Mouse (Mus musculus) MN1 (cell line): ENCODE results near the gene Grm7.

ENCODE experiments used
- DNase-seq: peaks from one replicate; pipeline ENCODE4 v3.0.0-alpha.2; 2016; ENCODE audit warnings: low spot score

Gene Grm7

DNA sequence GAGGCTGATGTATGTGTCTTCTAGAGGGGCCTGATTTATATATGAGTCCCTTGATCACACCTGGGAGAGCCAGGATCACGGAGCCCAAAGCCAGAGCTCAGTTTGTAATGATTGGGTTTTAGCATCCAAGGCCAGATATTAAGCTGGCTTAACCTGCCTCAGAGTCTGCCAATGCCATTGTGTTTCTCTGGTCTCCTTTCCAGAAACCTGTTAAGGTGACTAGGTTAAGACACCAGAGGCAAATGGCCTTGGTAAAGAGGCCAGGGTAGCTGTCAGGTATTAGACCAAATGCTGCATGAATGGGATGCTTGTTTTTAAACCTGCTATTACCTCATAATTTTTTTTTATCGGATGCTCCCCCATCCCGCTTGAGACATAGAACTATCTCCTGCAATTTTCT is 722.7 kb downstream of the Grm7 start:
- no peak for DNase-seq

DNA sequence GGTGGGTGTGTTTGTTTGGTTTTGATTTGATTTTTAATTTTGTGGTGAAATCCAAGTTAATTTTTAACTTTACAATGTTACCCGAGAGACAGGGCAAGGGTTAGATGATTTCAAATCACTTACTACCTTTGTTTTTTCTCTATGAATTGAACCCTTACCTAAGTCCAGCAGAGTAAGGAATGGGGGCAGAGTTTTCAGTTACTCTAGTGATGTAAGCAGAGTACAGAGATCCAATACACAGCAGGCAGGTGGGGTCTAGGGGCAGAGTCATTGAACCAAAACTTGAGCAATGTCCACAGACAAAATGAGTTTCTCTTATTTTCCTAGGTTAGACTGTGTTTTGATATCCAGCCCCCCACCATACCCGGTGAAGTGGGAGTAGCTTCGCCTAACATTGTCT is 723.2 kb downstream of the Grm7 start:
- DNase-seq: no peak

DNA sequence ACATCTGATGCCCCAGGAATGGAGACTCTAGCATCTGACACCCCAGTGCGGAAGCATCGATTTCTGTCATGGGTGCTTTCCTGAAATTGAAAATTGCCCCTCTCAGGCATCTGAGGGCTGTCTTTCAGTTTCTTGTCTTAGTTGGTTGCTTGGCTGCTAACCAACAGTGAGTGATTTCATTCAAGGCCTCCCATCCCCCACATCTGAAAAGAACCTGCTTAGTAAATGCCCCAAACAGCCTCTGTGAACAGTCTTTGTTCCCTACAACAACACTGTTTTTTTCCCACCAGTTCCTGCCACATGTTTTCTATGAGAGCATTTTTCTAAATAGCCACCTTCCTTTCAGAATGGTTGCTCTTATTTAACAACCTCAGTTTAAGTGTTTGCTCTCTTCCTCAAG is 723.6 kb downstream of the Grm7 start:
- no peak for DNase-seq

DNA sequence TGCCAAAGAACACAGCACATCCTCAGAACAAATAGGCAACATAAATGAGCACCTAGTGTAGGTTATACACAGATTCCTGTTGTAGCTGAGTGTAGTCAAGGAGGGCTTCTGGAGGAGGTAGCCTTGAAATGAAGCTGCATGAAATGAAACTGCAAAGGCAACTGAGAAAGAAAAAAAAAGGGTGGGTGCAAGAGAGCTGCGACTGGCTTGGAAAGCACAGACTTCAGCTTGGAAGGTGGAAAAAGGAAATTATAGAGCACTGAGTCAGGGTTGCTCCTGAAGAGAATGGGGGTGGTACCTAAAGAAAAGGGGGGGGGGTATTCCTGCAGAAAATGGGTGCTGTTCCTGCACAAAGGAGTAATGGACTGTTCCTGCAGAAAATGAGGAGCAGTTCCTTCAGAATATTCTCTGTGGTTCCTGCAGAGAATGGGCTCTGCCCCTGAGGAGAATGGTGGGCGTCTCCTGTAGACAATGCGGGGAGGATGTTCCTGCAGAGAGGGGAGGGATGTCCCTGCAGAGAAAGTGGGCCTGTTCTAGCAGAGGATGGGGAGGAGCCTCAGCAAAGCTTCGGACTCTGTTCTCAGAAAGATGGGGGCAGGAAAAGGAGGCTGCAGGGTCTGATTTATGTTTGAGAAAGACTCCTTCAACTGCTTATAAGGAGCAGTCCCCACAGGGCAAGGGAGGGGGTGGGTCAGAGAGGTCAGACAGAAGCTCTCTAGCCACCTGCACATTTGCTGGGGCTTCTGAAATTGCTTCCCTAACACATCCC is 726.4 kb downstream of the Grm7 start:
- no peak for DNase-seq

DNA sequence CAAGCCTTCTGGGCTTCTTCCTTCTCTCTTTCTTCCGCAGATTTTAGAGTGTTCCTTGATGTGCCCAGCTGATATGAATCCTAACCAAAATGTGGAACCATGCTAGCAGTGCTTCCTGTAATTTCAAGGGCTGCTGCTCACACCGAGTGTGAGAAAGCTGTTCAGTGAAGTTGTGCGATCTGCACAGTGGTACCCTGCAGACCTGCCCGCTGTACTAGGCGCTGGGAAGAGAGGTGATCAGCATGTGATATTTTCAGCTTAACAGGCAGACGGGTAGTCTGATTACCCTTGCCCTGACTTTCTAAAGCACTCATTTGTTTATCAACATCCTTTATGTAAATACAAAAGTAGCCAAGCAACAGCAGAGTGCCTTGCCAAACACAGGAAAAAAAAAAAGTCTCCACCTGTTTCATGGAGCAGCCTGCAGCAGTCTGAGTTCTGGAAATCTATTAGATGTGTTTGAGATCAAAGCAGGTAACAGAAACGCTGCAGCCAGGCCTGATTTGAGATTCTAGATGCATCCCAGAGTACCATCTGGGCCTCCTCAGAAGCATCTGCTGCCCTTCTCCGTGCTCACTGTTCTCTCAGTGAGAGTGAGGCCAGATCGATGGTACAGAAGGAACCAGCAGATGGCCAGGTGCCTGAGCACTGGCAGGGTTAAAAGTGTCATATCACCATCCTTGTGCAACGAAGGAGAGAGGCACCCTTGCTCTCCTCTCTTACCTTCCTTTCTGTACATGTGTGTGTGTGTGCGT is 727.4 kb downstream of the Grm7 start:
- no peak for DNase-seq

DNA sequence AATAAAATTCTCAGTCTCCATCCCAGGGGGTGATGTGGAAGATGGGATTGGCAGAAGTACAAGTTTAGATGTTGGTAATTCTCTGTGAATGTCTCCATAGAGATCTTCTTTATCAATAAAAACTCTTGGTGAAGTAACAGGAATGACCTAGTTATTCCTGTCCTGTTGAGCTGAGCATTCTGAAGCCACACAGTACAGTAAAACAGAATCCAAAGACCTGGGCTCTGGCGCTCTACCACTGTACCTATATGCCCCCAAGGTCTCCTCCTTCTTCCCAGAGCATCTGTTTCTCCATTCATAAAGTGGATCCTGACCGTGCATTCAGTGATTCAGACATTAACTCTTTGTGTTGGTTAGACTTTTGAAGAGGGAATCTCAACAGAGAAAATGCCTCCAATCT is 735.3 kb downstream of the Grm7 start:
- DNase-seq: no peak

DNA sequence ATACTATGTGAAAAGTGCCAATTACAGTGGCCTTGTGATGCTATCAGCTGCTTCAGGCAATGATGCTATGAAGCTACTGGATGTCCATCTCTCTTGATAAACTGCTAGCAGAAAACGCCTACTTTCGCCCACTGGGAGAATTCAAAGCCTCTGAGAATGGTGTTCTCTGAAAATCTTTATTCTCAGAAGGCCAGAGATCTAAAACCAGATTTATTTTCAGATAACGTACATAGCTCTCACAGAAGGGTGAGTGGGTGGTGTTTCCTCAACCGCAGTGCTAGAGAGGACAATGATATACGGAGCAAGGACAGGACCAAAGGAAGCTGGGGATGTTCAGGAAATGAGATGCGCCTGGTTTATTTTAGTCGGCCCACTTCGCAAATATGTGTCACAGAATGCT is 763.4 kb downstream of the Grm7 start:
- DNase-seq: no peak

DNA sequence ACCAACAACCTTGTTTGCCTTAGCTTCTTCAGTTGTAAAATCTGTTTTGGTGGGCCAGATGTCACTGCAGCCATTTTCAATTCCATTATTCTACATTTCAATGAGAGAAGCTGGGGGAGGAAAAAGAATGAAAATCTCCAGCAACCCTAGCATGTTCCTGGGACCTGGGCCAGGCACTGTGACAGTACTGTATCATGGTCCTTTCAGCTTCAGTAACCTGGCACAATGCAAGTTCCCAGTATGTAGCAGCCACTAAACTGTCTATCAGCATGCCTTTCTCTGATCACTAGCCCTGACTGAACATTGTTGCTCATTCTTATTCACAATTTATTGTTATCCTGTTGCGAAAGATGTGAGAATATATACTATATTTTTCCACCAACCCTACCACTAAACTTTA is 779.4 kb downstream of the Grm7 start:
- DNase-seq: no peak

DNA sequence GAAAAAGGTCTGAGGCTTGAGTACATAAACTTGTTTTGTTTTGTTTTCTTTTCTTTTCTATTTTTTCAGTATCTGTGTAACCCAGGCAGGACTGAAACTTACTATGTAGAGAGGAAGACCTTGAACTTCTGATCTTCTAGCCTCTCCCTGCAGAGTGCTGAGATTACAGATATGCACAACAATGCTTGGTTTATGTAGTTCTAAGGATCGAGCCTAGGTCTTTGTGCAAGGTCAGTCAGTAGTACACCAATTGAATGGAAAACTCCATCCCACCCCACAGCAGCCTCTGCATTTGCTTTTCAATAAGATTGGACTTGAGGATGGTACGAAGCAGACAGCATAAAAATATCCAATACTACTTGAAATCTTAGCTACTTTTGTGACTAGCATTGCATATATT is 800.8 kb downstream of the Grm7 start:
- no peak for DNase-seq

DNA sequence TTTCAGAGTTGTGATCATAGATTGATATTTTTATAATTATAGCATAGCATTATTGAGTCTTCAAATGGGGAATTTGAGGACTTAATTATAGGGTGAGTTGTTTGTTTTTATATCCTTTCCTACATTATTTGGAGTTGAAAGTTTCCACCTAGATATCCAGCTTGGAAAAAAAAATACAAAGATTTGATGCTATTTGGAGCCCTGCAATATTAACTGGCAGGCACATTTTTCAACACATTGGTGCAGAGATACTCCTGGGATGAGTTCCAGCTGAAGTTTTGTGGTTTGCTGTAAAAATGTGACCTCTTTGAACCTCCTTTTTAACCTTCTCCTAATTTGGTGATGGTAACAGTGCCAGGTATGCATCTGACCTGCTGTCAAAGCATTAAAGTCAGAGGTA is 802.5 kb downstream of the Grm7 start:
- no peak for DNase-seq

DNA sequence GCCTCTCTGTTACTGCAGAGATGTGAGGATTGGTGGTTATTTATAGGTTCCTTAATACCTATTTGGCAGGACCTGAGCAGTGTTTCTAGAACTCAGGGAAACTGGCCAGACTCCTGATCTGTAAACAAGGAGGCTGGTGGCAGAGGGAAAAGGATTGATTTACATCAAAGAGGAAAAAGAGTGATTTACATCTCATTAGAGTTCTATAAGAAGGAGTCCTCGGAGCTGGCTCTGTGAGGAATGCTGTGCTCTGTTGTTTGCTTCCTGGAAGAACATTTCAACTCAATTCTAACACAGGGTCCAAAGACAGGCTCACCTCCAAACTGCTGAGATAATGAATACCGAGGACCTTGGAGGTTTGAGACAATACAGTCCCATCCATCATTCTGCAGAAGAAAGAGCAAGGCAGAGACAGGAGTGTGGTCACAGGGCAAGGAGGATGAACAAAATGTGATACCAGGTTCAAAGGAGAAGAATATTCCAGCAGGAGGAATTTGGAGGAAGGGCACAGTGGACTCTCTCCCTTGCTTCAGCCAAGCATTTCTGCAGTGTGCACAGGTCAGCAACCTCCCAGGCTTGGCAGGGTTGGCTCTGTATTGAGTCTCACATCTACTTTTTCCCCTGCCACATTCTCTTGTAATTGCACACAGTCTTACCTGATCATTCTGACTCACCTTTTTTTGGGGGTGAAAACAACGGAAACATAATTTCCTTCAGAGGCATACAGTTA is 803.8 kb downstream of the Grm7 start:
- no peak for DNase-seq

DNA sequence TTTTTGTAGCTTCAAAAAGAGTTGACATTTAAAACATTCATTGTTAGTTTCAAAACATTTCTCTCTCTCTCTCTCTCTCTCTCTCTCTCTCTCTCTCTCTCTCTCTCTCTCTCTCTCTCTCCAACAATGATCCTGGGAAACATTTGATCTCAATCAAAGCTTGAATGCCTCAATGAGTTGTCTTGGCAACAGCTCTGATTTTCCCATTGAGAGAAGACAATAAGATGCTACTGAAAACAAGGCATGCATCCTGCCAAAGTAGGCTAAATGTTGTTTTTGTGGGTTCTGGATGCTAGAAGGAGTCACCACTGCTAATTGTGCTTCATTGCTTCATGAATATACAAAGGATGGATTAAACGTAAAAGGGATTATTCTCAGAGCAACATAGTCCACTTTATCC is 836.5 kb downstream of the Grm7 start:
- no peak for DNase-seq

DNA sequence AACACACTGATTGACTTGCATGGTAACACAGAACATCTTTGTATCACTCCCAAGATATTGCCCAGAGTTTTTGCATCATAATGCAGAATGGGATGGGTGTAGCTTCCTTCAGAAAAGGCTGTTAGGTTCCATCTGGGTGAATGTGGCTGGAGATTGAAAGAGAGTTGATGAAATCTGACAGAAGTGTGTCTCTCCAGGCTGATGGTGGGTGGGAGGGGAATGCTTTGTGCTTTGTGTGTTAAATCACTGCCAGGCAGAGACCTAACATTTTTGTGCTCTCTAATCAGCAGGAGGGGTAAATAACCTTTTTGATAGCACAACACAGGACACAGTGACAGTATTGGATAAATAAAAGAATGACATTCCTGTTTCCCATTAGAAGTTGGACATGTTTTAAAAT is 840.7 kb downstream of the Grm7 start:
- DNase-seq: no peak

DNA sequence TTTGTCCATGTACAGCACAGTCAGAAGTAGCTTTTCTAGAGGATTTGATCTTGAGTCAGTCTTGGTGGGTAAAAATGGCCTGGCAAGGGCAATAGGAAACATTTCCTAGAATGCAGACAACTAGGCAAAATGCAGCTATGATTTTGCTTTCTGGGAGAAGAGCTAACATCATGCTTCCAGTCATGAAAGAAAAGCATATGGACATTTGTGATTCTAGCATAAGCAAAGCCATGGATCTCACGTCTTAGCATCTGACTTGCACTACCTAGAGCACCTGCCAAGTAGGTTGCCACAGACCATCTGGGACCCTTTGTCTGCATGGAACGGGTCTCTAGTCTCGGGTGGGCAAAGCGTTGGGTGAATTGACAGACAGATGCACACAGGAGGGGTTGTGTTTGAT is 842.2 kb downstream of the Grm7 start:
- DNase-seq: no peak

DNA sequence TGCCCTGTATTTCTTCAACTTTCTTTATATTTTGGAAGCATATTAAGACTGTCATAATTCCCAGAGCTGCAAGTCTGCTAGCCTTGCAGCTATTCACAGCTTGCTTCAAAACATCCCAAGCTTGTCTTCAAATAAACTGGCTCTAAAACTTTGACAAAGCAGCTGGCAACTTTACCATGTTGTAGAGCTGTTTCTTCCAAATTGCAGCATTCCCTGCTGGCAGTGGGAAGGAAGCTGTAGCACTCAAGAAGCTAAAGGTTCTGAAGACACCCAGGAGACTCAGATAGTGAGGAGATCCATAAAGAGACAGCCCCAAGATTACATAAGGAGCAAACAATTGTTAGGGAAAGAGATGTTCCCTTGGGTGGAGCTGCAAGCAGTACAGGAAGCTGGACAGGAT is 846.8 kb downstream of the Grm7 start:
- DNase-seq: no peak

DNA sequence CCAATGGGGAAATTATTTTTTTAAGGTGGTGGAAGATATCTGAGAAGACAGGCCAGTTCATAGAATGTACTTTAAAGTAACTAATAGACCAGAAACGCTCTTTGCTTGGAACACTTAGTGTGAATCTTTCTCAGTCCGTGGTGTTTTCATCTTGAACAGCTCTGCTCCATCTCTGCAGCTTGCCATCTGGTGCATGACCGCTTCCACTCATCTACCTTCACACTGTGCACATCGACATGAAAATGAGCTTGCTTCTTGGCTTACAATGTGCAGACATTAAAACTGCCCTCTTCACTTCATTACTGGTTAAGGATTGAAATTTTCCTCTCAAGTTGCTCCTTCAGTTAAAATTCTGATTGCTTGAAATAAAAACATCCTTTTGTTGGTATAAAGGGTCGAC is 854.2 kb downstream of the Grm7 start:
- DNase-seq: no peak

DNA sequence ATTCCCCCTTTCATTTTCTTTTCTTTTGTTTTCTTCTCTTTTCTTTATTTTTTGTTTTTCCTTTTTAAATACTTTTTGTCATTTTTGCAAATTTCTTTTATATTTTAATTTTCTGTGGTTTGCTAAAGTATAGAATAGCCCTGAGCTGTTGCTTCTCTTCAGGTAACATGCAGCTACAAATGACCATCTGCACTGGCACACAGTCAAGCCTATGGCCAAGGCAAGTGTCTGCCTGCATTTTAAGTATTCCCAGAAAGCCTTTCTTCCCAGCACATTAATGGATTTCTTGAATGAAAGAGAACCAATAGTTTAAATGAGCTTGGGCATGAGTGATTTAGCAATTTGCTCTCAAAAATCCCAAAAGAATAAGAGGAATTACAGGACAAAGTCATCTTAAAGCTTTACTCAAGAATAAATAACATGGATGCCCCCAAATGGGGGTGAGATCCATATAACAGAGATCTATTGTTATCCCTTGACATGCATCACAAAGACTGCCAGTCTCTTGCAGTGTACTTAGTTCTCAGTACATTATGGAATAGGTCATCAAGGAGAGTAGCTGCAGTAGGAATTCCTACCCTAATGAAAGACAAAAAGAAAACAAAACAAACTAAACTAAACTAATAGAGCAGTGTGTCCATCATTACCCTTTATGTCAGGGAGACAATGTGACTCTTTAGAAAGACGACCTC is 865.5 kb downstream of the Grm7 start:
- DNase-seq: no peak

DNA sequence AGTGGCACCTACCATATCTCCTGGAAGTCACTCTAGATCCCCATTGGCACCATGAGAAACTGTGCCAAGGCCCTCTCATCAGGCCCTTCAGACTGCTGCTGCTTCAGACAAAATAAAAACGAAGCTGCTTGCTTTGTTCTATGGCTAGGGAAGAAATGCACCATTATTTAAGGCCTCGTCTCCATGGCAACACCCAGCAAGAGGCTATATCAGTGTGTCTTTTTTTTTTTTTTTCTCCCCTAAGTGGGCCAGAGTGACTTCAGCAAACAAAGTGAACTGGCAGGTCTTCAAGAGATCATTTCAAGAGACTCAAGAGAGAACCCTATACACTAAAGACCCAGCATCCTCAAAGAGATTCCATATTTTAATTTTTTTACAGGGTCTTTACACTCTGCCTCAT is 867.0 kb downstream of the Grm7 start:
- DNase-seq: no peak

DNA sequence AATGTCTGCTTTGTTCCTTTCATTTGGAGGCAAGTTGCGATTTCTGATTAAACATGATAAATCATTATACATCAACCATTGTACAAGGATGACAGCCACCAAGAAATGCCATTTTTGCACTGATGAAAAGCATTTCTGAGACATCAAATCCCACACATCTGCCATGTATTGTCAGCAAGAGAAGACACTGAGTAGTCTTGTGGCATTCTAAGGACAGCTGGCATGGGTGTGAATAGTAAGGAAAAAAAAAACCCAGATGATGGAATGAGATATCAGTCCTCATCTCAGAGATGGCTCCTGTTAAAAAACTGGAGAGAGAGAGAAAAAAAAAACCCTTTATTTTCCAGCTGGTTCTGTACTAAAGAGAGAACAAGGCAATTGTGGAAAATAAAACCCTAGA is 875.8 kb downstream of the Grm7 start:
- no peak for DNase-seq

DNA sequence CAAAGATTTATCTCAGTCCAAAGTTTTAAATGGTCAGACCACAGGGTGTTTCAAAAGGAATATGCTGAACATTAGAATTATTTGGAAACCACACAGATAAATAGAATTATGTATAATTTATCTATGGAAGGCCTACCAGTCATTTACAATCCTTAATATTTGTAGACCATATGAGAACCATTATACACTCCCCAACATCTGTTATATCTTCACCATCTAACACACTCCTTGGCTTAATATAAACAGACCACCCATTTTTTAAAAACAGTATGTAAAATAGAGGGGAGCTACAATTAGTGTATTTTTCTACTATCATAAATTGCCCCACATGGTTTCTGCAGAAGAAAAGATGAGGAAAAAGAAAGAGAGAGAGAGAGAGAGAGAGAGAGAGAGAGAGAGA is 876.7 kb downstream of the Grm7 start:
- DNase-seq: no peak

DNA sequence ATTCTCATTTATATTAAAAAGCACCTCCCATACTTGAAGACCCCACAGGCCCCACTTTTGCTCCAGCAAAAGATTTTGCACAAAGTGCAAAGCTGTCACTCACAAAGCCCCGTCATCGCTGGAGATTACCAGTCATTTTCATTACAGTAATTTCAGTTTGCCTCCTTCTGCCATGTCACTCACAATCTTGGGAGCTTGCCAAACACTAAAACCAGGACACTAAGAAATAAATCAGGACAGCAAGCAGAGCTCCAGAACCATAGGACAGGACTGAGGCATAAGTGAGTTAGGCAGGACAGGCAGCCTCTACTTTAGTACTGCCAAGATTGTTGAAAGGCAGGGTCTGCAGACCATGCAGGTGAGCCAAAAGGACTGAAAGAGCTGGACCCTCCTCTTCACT is 884.6 kb downstream of the Grm7 start:
- no peak for DNase-seq

DNA sequence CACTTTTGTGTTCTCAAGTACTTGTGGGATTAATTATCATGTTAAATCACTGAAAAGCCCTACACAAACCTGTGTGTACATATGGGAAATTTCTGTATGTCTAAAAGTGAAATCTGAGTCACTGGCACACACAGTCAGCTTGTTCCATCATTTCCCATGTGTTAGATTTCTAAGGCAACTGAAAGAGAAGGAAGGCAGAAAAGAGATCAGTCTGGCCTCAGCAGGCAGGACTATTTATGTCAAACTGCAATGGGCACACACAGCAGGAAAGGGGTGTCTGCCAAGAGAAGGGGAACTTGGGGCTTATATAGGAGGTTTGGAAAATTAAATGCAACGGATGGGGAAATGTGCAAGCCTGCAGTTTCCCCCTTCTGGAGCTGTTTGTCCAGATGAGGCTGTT is 913.2 kb downstream of the Grm7 start:
- DNase-seq: no peak

DNA sequence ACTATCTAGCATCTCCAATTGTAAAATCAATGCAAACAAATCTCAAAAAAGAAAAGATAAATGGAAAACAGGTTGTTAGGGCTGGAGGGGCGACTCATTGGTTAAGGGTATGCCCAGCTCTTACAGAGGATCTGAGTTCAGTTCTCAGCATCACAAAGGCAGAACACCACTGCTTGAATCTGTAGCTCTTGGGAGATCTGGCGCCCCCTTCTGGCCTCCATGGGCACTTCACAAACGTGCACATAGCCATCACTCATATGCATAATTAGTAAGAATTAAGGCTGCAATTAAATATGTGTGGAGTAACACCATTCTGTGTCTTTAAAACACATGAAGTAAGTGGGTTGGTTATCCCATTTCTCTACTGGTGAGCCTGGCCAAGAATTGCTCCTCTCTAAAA is 914.1 kb downstream of the Grm7 start:
- no peak for DNase-seq
